Mouse (Mus musculus): Measurements from ENCODE around the gene Cryzl2.
A peak's percentile ranks its signal among the peaks of the same experiment; 100 is the strongest.

Gene Cryzl2

DNA sequence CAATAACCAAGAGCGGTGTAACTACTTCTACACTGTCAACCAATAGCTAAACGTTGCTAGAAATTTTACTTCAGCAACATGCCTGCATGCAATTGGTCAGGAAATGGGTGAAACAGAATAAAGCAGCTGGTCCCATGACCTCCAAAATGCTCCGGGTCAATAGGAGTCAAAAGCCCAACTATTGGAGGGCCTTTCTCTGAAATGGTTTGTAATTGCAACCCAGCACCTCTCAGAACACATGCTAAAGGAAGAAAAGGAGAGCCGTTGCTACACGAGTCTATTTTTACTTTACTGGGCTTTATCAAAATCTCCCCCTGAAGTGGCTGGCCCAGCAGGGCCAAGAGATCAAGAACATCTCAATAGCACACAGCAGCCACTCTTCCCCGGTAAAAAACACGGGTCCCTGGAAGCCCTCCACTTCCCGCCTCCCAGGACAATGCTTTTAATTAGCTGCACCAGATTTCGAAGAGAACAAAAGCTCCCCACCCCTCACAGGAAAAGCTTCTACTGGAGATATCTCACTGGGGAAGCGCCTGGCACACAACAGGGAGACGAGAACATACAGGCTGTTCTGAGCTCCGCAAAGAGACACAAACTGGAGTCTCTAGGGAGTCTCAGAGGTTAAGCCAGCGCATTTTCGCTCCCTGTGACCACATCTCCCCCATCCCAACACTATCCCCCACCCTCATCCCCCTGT is 15.2 kb upstream of the Cryzl2 start:
- no peak for DNase-seq (ENCODE audit: low spot score in 2 of 2)

DNA sequence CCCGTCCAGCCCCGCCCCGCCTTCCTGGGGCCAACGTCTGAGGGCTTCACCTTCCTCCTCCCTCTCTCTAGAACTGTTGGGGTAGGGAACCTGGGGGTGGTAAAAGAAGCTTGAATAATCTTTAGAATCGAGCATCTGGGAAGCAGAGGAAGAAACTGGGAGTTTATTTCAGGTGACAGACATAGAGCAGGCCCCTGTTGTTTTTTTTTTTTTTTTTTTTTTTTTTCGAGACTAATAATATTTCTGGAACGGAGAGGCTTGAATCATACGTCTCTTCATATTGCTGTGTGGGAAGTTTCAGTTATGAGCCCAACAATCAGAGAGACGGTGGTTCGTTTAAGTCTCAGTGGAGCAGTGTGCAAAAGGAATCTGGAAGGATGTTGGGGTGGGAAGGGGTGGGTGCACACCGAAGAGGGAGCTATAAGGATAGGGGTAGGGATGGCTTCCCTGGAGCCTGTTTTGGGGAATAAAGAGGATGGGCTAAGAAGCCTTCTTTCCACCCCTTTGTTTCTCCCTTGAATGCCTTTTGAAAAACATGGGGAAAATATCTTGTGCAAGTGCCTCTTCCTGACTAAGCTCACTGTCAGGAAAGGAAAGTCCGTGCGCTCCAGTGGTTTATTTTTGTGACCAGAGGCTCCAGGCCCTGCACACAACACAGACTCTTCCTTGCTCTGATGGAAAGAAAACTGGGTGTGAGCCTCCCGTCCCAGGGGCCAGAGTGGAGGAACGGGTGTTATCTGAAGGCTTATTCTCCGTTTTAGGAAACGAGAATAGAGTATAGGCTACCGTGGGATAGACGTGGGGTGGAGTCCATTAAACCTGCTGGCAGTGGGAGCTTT is 14.4 kb upstream of the Cryzl2 start:
- no peak for DNase-seq (ENCODE audit: low spot score in 2 of 2)

DNA sequence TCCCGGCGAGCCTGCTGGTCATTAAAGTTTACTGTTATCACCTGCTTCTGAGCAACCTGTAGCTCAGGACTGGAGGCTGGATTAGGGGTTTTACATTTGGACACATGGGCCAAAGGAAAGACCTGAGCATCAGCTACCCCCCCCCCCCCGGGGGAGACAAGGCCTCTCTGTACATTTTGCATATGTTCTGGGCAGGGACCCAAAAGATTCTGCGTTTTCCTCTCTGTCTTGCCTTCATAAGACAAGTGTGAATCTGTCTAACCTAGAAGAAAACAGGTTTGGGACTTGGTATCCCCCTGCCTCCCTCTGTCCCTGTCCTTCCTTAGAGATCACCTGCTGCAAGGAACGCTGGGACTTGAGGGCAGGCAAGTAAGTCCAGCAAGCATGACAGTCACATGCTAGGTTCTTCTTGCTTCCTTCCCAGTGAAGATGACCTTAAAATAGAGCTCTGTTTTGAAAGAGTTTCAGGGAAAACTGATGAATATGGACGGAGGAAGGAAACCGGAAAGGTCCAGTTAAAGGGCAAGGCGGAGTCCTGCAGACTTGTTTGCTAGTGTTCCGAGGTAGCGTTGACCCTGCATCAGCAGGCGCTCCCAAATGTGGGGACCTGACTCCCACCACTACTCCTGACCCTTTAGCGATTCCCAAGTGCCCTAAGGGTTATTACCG is 13.6 kb upstream of the Cryzl2 start:
- no peak for DNase-seq (ENCODE audit: low spot score in 2 of 2)

DNA sequence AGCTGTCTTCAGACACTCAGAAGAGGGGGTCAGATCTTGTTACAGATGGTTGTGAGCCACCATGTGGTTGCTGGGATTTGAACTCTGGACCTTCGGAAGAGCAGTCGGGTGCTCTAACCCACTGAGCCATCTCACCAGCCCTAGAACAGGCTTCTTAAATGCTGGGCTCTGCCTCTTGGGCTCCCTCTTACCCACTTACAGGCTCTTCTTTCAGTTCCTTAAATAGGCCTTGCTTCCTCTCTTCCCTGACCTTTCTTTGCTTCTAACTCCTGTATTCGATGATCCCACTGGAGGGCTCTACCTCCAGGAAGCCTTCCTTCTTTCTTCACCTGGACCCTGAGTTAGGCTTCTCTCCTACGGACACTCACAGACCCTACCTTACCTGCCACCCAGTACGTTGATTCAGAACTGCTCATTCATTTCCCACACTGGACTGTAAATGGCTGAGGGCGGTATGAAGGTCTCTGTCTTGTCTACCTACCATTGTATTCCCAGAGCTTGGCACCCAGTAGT is 12.9 kb upstream of the Cryzl2 start:
- DNase-seq (ENCODE audit: low spot score in 2 of 2): no peak

DNA sequence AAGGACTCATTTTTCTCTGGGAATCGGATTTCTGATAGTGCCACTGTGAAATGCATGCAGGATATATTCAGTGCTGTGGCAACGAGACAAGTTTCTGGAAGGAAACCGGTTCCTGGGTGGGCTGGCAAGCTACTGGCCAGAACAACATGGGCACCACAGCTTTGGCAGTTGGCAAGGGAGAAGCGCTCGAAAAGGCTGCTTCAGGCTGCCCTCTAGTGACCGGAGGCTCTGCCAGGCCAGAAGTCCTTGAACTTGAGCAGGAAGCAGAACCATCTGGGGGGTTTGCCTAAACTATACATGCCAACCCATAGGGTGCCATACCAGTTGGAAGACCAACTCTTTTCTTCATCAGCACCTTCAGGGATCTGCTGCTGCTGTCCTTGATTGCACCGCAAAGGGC is 12.1 kb upstream of the Cryzl2 start:
- DNase-seq (ENCODE audit: low spot score in 2 of 2): peak; percentile 51 to 65

DNA sequence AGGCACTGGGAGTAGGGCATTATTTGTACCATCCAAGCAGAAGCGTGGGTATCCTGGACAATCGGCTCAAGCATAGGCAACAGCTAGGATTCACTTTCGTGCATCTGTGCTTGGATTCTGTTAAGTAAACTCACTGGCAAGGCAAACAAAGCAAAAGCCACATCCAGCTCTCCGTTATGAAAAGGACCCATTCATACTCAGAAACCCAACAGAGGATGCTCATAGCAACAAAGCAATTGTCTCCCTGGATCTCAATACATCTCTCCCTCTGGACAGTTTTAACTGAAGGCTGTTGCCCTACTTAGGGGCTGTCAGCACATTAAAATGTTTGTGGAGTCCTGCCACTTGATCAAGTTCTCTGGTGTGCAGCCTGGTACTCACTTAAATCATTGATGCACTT is 11.2 kb upstream of the Cryzl2 start:
- DNase-seq (ENCODE audit: low spot score in 2 of 2): no peak

DNA sequence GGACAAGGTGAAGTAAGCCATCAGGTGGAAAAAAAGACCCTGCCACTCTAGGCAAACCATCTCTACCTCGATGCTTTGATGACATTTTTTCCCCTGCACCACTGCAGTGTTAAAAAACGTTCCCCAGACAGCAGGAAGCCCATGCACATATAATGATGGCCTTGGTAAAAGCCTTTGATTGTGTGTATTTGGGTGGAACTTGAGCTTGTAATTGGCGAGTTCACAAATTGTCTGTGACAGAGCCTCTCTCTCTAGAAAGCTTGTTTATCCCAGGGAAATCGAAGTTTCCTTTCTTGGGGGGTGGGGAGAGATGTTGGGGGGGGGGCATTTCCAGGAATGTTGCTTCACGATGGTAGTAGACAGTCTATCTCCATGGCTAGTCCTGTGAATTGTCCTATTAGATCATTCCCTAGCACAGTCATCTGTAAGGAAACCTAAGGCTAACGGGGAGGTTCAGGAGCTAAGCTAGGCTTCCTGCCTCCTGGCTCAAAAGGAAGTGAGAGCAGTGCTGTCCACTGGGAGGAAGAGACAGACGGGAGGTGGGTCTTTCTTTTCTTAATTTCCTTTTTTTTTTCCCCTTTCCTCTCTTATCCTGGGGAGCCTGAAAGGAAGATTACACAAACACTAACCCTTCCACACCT is 10.1 kb upstream of the Cryzl2 start:
- DNase-seq (ENCODE audit: low spot score in 2 of 2): no peak

DNA sequence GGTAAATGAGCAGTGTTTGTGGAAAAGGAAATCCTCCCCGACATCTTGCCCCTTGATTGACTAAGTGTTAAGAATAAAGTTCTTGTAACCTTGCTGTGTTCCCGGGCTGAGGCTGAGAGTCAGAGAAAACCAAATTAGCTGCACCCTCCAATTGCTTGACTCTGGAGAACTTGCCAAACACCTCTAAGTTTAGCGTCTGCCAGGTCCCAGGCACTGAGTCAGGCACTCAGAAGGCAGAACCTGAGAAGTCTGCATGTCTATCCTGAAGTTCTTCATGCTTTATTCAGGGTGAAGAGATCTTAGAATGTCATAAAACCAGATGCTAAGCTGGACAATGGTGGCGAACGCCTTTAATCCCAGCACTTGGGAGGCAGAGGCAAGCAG is 9.6 kb upstream of the Cryzl2 start:
- DNase-seq (ENCODE audit: low spot score in 2 of 2): no peak

DNA sequence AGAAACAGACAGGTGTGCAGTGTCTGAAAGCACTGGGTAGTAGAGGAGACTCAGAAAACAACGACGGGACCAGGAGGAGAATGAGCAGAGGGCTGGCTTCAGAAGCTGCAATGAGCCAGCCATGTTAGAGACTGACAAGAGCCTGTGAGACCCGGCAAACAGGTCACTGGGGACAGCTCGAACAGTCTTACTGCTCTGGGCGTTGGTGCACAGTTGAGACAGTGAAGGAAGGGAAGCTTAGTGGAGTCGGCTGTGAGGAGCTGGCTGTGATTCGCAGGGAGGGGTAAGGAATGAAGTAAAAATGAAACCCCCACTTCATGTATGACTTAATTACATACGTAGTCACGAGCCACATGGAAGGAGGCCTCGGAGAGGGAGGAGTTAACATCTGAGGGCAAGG is 8.8 kb upstream of the Cryzl2 start:
- no peak for DNase-seq (ENCODE audit: low spot score in 2 of 2)

DNA sequence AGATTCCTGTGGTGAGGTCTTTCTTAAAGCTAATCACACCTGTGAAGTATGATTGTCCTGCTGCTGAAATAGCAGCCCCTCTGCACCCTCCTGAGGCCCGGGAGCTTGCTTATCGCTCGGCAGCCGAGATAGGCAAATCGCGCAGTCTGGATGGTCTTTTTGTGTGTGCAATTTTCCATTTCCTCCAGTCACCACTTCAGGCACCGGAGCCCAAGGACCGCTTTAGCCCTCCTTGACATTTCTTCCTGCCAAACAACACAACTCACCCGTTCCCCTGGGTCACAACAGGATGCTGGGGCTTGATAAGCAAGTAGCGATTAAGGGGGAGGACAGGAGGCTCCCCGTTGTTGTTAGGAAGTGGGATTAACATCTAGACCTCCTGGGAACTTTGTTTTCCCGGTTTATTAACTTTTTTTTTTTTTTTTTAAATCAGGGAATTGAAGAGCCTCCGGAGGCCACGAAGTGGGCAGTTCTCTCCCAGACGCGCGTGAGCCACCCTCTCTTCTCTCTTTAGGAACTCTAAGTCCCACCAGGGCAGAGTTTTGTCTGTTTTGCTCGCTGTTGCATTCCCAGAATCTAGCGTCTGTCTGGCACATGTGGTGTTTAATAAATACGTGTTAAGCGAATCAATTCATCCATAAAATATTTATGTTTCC is 8.3 kb upstream of the Cryzl2 start:
- DNase-seq (ENCODE audit: low spot score in 2 of 2): no peak

DNA sequence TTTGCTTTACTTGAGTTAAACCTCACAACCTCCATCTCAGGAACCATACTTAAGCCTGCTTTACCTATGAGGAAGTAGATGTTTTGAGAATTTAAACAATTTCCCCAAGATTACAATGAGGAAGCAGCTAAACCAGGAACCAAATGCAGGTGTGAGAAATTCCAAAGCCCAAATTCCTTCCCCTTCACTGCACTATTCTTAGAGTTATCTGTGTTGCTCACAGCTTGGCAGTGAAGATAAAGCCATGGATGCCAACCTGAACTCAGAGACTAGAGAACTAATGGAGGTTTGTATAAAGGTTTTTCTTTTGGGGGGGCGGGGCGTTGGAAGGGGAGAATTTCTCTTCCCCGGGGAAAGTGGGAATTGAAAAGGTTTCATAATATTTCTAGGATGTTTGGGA is 6.1 kb upstream of the Cryzl2 start:
- no peak for DNase-seq (ENCODE audit: low spot score in 2 of 2)

DNA sequence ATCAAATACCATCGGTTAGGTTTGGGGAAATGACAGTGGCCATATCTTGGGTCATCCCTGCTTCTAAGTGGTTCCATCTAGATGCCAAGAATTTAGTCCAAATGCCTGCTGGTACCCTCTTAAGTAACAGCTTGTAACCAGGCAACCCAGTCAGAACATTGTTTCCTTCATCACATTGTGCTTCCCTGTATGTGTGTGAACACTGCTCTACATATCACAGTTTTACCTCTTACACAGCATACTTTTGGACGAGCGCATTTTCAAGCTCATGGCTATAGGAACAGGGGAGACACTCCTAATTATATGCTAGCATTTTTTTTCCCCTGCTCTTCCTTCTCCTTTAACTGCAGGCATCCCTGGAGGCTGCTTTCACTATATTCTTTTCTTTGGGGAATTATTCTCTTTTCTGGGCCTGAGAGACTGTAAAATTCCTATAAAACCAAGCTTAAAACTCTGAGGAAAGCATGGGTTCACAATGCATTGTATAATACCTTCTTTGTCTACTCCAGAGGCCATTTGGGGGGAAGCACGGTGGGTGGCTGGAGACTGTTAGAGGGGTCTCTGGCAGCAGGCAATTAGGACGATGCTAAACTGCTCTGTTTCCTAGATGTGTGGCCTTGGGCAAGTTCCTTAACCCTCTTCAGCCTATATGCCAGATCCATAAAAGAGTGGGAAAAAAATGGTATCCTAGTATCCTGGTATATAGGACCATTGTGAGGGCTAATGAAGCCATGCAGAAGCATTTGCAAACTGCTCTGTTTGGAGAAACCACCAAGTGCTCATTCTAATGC is 5.4 kb upstream of the Cryzl2 start:
- no peak for DNase-seq (ENCODE audit: low spot score in 2 of 2)

DNA sequence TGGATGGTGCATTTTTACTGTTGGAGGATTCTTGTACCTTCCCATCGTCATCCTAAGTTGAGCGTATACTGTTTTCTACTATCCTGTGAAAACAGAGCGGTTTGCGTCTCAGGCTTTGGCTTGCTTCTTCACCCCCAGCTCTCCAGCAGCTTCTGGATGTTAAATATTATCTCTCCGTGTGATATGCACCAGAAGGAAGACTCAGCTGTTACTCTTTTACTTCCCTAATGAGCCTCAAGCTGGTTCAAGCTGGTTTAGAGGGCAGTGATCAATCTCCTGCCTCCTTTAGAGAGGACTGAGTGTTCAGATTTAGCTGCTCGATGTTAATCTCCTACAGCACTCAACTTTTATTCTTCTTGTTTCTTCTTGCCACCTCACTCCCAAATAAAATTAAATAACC is 3.5 kb upstream of the Cryzl2 start:
- no peak for DNase-seq (ENCODE audit: low spot score in 2 of 2)

DNA sequence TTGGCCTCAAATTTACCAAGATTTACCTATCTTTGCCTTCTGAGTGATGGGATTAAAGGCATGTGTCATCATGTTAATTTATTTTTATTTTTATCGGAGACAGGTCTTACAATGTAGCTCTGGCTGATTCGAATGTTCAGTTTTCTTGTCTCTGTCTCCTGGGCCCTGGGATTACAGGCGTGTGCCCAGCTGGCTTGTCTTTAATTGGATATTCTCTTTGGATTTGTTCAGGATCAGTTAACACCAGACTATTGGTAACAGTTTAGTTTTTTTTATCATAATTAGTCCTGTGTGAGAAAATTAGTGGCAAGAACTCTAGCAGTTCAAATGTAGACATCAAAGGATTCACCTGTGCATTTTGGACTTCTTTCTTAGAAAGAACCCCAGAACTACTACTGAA is 588 bp upstream of the Cryzl2 start:
- no peak for DNase-seq (ENCODE audit: low spot score in 2 of 2)

DNA sequence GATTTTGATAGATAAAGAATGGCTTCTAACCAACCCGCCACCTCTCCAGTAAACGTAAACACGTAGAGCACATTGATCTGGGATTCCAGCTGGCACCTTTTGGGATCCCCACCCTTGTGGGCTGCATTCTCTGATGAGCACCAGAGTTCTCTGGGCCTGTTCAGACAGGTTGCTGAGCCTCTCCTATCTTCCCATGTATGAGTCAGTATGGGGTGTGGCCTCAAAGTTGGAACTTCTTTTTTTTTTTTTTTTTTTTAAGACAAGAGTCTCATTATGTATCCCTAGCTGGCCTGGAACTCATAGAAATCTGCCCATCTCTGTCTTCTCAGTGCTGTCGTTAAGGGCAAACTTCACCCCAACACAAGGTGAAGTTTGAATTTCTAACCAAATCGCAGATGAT is 1.5 kb downstream of the Cryzl2 start:
- DNase-seq (ENCODE audit: low spot score in 2 of 2): no peak

DNA sequence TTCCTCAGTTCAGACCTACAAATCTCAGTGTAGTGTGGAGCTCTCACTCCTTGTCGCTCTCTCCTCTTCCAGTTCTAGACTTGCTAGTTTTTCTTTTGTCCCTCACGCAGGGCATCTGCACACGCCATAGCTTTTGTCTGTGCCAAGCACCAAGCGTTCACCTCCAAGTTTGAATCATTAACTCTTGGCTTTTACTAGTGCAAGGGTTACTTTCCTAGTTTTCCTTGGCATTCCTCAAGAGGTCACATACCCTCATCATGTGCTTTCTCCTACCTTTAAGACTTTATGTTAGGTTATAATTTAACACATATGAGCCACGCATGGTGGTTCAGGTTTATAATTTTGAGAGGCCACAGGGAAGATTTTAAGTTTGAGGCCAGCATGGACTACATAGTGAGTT is 2.9 kb downstream of the Cryzl2 start:
- DNase-seq (ENCODE audit: low spot score in 2 of 2): no peak

DNA sequence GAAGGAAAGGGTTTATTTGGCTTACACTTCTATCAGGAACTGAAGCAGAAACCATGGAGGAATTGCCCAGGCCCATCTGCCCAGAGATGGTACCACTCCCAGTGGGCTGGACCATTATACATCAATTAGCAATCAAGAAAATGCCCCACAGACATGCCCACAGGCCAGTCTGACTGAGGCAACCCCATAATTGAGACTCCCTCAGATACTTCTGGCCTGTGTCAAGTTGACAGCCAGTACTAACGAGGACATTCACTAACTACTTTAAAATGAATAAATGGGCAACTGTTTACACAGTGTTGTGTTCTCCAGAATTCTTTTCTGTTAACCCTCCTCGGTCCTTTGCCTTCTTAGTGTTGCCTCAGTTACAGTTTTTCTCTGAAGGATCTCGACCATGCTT is 4.0 kb downstream of the Cryzl2 start:
- DNase-seq (ENCODE audit: low spot score in 2 of 2): no peak

DNA sequence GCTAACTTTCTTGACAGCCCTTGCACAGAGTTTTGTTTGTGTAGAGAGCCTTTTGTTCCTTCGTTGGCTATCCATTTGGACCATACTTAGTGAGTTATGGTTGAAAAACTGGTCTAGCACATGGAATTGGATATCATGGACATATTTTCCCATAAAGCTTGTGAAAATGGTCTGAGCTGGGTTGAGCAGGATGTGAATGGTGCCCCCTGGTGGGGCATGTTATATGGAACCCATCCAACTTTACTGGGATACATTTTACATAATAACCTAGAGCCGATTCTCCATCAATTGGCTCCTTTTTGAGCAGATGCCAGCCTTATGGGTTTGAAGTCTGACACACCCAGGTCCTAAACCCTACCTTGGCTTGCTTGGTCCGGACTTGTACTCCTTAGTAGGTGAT is 6.8 kb downstream of the Cryzl2 start:
- no peak for DNase-seq (ENCODE audit: low spot score in 2 of 2)

DNA sequence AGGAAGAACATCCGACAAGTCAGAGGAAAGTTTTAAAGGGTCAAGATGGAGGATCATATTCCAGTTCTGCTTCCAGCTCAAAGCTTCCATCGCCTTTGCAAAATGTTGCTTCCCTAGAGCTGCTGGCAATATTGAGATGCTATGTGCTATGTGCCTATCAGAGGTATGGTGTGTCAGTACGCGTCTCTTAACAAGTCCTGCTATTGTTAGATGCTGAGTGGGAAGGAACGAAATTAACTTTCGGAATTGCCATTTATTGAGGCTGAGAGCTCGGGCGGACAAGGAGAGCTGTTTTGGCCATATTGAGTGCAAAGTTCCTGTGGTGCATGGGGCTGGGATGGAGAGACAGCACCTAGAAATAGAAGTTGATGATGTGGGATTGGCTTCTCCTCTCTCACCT is 9.5 kb downstream of the Cryzl2 start:
- DNase-seq (ENCODE audit: low spot score in 2 of 2): no peak

DNA sequence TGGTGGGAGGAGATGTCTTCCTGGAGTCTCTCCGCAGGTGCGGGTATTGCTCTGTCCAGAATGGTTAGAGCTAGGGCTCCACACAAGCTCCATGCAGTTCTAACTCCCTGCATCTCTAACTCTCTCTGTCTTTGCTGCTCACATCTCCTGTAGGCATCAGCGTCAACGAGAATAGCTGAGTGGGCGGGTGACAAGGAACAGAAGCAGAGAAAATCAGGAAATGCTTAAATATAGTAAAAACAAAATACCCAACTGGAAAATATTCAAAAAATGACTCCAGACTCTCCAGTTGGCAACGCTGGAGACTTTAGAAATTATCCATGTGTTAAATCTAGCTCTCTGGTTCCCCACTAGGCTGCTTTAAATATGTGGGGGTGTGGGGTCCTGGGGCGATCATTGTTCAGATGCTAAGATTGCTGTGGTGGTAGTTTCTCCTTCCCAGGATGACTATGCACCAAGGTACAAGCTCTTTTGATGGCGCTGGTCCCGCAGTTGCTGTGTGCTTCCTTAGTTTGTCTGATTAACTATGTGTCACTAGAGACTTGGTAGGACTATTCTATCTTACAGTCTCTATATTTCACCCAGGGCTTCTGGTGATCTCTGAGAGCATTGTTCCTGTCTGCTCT is 12.5 kb downstream of the Cryzl2 start:
- DNase-seq (ENCODE audit: low spot score in 2 of 2): peak; percentile 32 to 42
